Mouse (Mus musculus) spleen, embryonic (tissue): ENCODE data around the gene Taok2.
"Not testable (repeated sequence)": the region's sequence is repeated elsewhere in the genome, so short reads cannot be mapped to it uniquely, and the experiment has no call there.

ENCODE experiments used
- CTCF ChIA-PET: fragments of 350-600 bp; sonication (Branson Sonifier 250); formaldehyde crosslinking; loops from one replicate; lab custom pipeline; 2022; lab: Charles Lee

Taok2 gene

DNA sequence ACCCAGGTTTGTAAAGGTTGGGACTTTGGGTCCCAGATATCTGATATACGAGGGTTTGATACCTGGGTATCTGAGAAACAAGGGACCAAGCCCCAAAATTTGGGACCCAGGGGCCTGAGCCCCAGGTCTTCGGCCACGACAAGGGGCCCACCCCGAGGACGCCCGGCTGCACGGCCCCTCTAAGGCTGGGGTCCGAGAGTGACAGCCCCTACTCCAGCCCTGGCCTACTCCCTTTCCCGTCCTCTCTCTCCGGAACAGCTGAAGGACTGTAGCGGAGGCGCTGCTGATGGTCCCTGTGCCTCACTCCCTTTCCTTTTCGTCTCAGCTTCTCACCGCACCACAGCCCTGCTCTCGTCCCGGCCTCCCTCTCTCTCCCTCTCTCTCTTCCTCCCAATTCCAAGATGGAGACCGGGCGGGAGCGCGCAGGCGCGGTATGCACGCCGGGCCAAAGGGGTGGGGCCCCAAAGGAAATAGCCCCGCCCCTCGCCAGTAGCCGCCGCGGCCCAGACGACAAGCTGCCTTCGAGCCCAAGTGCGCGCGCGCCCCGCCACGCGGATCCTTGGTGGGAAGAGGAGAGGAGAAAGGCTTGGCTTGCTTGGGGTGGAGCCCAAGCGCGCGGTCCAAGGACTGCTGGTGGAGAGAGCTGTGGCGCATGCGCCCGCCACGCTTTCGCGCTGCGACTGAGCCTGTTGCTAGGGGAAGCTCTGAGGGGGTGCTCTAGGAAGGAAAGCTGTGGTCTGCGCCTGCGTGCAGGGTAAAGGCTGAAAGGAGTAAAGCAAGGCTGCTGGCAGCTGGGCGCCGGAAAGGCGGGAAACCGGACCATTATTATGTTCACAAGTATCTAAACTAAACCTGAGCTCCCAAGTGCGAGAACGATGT, at the start of gene Taok2:
Taok2 (minus strand) TSS at position 418 of the 879 bp plus-strand sequence.
- CTCF ChIA-PET = interaction anchor here (0.6 to 1.2 kb wide), 3 partner anchors 21 to 193 kb away, joined by 3 to 4 read pairs (median 3); partner anchors contain the start of genes Hirip3 and Ino80e

GRCm38 (mm10) chr7:126932652-126933051, 48.1 kb upstream of the Taok2 start:
- CTCF ChIA-PET = no interaction called here

GRCm38 (mm10) chr7:126929046-126929445, 44.5 kb upstream of the Taok2 start:
- CTCF ChIA-PET = no interaction called here

DNA sequence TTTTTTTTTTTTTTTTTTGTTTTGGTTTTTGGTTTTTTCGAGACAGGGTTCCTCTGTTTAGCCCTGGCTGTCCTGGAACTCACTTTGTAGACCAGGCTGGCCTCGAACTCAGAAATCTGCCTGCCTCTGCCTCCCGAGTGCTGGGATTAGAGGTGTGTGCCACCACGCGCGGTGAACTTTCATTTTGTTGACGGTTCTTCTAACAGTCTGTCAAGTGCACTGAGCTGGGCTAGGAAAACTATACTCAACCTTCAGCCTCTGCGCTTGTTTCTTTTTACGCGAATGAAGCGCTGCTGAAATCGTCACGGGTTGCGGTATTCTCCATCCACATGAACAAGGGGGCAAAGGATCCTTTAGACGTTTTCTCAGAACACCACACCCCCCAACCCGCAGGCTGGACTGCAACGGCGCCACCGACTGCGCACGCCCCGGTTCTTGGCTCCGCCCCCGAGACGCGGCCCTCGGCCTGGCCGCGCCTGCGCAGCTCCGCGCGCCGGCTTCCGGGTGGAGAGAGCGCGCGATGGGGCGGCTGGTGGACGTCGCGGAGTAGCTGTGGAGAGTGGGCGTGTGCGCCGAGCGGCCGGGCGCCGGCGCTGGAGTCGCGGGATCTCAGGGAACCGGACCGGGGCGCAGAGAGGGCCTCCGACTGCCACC, 44.0 kb upstream of the Taok2 start, which contains the start of gene Kctd13:
Kctd13 (plus strand) TSS at position 496 of the 654 bp plus-strand sequence.
- CTCF ChIA-PET = no interaction called here

DNA sequence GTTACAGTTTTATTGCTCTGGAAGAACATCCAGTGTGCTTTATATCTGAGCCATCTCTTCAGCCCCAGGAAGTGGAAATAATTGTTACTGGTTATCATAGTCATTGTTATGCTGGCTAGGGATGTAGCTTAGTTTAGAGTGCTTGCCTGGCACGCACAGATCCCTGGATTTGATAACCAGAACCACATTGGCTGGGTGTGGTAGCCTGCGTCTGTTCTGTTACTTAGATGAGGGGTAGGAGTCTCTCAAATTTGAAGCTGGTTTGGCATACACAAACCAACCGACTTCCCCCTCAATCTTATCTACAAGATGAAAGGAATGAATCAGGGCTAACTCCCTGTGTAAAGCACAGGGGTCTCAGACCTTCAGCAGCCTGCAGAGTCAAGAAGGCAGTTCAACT, 41.8 kb upstream of the Taok2 start:
- CTCF ChIA-PET = no interaction called here

GRCm38 (mm10) chr7:126923999-126924398, 39.5 kb upstream of the Taok2 start:
- CTCF ChIA-PET = no interaction called here

DNA sequence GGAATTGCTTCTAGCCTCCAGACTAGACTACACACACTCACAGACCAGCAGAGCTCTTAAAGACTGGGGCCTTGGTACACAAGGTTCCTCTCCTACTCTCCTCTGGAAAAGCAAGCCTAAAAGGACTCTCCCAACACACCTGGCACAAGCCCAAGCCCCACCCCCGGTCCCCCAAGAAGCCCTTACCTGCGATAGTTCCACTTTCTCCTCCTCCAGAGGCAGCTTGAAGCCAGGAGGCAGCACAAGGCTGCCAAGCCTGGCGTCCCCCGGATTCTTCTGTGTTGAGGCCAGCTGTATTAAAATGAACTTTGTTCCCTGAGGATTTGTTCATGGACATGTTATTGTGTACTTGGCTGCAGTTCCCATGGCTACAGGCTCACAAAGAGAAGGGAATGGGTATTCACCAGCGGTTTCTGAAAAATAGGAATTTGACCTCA, 38.1 kb upstream of the Taok2 start, which contains the start of gene Tmem219:
Tmem219 (minus strand) TSS at position 294 of the 437 bp plus-strand sequence.
- CTCF ChIA-PET = interaction anchor here (0.6 kb wide), 1 partner anchor 239 kb away, joined by 4 read pairs; no protein-coding TSS in a partner anchor

DNA sequence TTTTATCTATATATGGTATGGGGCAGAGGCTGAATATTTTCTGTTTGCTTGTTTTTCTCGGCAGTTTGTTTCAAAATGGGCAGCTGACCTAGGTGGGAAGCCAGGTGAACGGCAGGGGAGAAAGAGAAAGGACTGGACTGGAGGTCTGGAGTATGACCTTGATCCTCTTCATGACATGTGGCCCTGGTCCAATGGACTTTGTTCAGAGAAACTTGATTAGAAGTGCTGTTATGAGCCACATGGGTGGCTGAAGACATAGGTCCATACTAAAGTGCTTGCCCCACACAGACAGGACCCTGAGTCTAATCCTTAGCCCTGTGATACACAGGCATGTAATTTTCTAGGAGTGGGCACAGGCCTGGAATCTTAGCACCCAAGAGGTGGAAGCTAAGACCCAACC, 37.1 kb upstream of the Taok2 start:
- CTCF ChIA-PET = no interaction called here

- CTCF ChIA-PET = no interaction called here
These were observed 35.5 kb upstream of the Taok2 start for GRCm38 (mm10) chr7:126919973-126920372.

DNA sequence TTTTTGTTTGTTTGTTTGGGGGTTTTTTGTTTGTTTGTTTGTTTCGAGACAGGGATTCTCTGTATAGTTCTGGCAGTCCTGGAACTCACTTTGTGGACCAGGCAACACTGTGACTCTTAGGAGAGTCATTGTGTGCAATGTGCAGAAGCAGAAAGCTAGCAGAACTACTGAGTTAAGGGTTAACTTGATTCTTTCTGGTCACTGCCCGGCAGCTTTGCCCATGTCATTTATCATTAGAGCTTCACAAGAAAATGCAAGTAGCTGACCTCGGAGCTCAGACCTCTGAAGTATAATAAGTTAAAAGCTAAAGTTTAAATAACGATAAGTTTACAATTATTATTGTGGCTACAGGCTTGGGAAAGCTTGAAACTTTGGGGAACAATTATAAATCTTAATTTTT, 33.9 kb upstream of the Taok2 start:
- CTCF ChIA-PET = interaction anchor here (0.7 kb wide), 1 partner anchor 545 kb away, joined by 13 read pairs; no protein-coding TSS in a partner anchor

- CTCF ChIA-PET = no interaction called here
These were observed 30.3 kb upstream of the Taok2 start for GRCm38 (mm10) chr7:126914844-126915243.

DNA sequence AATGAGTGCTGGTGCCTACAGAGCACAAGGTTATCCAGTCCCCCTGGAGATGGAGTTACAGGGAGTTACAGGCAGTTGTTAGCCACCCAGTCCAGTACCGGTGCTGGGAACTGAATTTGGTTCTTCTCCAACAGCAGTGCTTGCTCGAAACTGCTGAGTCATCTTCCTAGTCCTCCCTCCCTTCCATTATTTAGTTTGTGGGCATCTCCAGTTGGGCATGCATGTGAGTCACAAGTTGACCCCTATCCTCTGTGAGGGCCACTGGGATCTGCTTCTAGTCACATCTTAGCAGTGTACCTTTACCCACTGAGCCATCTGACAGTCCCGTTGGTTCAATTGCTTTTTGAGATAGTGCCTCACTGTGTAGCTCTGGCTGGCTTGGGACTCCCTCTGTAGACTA, 21.1 kb upstream of the Taok2 start:
- CTCF ChIA-PET = no interaction called here

DNA sequence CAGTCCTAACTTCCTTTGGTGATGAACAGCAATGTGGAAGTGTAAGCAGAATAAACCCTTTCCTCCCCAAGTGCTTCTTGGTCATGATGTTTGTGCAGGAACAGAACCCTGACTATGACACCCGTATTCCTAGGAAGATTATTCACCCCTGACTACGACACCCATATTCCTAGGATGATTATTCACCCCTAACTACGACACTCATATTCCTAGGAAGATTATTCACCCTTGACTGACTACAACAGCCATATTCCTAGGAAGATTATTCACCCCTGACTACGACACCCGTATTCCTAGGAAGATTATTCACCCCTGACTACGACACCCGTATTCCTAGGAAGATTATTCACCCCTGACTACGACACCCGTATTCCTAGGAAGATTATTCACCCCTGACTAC, 15.3 kb upstream of the Taok2 start:
- CTCF ChIA-PET = not testable (repeated sequence)

- CTCF ChIA-PET = no interaction called here
These were observed 13.8 kb upstream of the Taok2 start for GRCm38 (mm10) chr7:126898102-126898990.

- CTCF ChIA-PET = no interaction called here
These were observed 13.0 kb upstream of the Taok2 start for GRCm38 (mm10) chr7:126897390-126898101.

- CTCF ChIA-PET = no interaction called here
These were observed 12.4 kb upstream of the Taok2 start for GRCm38 (mm10) chr7:126896912-126897311.

- CTCF ChIA-PET = no interaction called here
These were observed 4.3 kb upstream of the Taok2 start for GRCm38 (mm10) chr7:126888852-126889251.

DNA sequence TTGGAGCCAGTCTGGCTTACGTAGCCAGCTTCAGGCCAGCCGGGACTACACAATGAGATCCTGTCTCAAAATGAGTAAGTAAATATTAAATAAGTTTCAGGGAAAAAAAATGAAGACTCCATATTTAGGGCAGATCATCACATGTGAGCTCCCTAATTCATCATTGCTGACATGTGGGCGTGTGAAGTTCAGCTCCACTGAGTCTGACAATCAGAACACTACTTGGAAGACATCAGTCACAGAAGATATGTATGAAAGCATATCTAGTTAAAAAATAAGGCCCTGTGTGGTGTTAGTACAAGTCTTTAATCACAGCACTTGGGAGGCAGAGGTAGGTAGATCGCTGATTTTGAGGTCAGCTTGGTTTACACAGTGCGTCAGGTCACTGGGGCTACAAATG, 2.8 kb upstream of the Taok2 start:
- CTCF ChIA-PET = no interaction called here

- CTCF ChIA-PET = interaction anchor here (0.6 kb wide), 1 partner anchor 20 kb away, joined by 3 read pairs; no protein-coding TSS in a partner anchor
These were observed 747 bp downstream of the Taok2 start for GRCm38 (mm10) chr7:126883731-126884181.

DNA sequence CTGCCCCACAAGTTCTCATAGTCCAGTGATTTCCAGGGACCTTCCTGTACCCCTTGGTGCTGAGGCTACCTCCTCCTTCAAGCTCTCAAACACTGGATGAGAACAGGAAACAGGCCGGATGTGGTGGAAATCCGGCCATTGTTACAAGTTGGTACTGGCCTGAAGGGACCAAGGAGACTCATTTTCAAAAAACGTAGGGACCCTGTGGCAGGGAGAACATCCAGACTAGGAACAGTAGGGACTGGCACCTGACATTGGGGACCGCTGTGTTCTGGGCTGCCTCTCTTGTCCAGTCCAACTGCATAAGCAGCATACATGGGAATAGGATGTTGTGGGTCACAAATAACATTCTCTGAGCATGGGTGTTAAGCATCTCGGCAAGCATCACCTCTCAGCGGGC, 3.5 kb downstream of the Taok2 start:
- CTCF ChIA-PET = no interaction called here

GRCm38 (mm10) chr7:126877239-126877638, 7.3 kb downstream of the Taok2 start:
- CTCF ChIA-PET = no interaction called here
